Mouse (Mus musculus) retina, postnatal 7 days (tissue): ENCODE measurements around the gene Map10.

ENCODE experiments used
- DNase-seq: peaks from one replicate; pipeline ENCODE4 v3.0.0-alpha.2; 2012; ENCODE audit warnings: low read depth, low spot score

Gene Map10

DNA sequence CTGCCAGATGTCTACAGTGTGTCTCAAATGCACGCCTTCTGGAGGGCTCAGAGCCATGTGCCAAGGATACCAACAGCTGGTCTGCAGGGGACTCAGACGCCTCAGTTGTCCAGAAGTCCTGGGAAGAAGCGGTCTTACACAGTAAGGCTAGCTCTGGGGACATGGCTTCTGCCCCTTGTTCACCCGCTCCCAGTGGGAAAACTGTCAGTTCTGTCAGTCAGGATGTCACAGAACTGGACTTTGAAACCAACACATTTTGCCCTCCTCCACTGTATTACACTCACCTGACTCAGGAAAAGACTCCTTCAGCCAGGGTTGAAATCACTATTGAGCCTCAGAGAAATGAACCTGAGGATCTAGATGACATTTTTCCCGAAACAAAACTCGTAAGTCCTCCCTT, 802 bp downstream of the Map10 start:
- no peak for DNase-seq

DNA sequence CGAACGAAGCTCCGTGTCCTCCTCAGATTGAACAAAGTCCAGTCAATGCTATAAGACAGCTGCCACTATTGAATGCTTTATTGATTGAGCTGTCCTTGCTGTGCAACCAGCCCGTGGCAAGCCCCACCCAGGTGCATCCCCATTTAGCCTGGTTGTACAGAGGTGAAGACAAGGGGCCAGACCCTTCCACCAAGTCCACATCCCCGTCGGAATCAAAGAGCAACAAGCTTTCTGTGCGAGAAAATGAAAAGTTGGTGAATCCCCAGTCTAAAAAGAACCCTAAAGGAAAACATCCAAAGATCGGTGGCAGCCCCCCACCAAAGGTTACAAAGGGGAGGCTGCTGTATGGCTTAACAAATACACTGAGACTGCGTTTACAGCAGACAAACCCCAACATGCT, 1.3 kb downstream of the Map10 start:
- DNase-seq: no peak

DNA sequence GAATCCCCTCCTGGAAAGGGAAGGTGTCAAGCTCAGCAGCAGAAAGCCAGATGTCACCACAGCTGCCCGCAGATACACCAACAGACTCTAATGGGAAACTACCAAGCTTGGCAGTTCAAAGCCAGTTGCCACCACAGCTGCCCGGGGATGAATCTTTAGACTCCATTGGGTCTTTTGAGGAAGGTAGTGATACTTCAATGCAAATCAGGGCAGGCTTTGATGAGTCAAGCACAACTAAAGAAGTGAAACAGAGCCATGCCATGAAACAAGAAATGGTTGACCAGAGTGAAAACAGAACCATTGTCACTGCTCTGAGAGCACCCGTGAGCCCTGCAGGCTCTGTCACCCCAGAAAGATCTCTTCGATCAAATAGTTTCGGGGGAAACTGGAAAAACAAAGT, 1.8 kb downstream of the Map10 start:
- no peak for DNase-seq

DNA sequence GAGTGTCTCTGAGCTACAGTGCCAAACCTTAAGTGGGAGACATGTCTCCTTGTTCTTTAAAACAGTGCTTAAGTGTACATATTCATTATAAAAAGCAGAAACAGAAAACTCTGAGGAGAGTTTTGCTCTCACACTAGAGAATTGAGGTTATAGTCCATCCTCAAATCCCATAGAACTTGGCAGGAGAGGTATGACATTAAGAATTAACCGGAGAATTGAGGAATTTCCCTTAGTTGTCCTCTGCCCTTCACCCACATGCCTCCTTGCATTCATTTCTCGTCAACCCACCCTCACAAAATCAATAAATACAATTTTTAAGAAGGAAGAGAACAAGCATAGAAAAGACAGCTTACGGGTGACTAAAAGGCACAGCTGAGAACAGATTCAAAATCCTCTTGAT, 6.2 kb downstream of the Map10 start:
- DNase-seq: no peak

DNA sequence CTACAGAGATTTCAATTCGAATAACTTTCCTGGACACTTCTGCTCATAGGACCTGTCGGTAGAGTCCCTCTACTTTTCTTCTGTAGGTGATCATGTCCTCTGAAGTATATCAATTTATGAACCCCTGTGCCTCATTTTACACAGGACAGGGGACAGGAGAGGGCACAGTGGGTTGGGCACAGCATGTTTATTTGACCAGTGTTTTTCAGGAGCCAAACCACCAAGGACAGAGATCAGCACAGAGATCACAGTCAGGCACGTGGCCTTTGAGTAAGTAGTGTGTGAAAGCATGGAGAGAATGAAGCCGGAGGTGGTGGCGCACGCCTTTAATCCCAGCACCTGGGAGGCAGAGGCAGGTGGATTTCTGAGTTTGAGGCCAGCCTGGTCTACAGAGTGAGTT, 7.9 kb downstream of the Map10 start:
- no peak for DNase-seq

DNA sequence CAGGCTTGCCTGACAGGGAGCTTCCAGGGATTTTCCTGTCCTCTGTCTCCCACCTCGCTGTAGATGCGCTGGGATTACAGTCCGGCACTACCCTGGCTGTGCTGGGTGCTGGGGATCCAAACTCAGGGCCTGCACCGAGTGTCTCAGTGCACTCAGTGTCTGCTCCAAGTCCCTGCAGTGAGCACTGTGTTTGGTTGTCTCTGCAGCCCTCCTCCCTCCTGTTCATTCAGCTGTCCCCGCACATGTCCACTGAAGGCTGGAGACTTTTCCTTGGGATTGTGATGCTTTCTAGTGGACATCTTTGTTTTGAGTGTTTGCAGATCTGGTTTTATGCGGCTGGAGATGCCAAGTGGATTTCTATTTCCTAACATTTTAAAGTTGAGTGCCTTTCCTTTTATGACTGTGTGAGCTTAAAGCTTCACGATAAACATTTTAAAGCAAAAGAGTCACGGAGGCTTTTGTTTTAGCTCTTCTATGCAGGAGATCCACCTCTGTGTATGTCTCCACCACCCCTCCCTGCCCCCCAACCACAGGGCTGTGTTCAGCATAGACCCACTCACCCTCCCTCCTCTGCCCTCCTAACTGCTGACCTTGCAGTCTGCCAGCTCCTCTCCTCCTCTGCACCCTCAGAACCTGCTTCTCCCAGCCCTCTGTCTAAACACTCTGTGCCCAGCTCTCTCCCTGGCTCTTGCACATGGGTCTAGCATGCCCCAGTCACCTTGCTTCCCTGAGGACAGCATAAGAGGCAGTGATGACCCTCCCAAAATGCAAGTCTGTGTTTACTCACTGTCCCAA, 9.4 kb downstream of the Map10 start:
- no peak for DNase-seq

DNA sequence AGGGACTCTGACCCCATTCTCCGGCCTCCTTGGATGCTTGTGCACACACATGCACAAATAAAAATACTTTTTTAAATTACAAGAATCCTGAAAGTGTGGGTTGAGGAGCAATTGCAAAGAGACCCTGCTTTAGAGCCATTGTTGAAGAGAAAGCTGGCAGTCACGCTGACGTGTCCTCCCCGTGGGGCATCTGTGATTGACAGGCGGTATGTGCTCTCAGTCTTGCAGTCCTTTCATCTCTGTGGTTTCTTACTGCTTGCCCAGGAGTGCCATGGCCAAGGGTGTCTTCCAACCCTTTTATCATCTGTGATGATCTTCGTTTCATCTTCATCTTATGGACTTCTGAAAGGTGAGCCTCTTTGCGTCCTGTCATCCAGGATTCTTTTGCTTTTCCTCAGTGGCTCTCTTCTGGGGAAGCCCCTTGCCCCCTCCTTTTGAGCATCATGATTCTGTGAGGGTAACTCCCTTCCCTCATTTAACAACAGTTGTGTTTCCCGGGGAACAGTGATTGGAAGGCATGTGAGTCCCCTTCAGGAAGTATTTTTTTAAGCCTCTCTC, 11.3 kb downstream of the Map10 start:
- DNase-seq: no peak

DNA sequence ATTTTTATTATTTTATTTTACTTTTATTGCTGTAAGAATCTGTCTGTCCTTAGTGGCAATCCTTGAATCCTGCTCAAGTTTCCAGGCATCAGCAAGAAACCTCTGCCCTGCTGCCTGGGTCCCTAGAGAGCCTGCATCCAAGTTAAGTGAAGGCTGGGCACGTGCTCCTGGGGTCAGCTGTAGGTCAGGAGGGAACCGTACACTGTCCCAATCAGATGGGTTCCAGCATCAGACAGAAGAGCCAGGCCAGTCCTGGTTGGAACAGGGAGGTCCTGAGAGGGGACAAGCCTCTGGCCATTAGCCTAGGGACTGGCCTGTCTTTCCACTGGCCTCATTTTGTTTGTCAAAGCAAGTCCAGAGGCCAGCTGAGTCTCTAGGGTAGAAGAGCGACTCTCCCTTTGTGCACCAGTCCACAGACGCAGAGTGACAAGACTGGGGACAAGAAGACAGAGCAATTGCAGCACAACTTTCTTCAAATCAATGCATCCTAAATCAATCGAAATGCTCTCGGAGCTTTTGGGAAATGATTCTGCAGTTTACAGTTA, 15.7 kb downstream of the Map10 start:
- DNase-seq: no peak

DNA sequence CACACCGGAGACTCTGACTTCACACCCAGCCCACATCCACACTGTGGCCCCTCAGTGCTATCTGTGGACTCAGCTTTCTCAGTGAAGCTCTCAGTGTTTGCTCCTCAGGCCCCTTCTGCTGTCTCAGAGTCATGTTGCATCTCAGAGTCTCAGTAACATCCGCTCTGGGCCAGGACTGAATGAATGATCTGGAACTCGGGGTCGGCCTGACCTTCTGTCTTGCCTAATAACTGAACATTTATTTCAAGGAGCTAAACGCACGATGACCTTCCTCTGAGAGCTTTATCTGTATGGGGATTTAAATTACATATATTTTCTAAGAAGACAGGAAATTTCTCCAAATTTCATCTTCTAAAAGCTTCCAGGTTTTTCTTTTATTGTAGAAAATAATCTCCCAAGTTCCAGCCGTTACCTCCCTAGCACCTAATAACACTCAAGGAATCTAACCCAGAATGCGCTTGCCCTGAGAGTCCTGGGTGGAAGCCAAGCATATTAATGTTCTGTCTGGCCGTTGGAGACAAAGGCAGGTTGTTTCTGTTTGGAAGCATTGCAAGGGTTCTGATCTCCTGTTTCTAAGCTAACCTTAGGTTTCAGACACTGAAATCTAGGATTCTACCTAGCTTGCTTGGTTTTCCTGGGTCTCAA, 16.7 kb downstream of the Map10 start:
- DNase-seq: no peak

DNA sequence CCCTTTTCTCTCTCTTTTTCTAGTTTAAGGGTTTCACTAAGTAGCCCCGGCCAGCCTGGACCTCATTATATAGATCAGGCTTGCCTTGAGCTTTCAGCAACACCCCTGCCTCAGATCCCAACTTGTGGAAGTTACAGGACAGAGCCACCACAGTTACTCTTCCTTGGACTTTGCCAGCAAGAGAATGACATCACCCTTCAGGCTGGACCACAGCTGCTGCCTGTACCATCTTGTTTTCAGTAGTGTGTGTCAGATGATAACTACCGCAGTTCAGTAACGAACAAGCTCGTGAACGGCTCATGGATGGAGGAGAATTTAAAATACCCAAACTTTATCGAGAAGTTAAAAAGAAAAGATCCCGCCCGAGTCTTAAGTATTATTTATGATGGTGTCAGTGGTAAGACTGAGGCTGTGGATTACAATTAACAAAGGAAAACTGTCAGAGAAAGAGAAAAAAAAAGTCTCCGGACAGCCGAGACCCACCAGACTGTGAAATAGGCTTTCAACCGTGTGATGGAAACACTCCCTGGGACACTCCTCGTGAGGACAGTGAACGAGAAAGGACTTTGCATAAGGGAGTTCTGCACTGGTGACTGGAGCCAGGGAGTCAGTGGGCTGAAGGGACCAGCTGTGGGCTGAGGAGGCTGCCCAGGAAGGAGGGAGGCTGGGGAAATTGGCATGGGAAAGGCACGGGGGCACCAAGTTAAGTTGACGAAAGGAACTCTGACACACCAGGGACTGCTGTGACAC, 20.7 kb downstream of the Map10 start:
- DNase-seq: no peak

DNA sequence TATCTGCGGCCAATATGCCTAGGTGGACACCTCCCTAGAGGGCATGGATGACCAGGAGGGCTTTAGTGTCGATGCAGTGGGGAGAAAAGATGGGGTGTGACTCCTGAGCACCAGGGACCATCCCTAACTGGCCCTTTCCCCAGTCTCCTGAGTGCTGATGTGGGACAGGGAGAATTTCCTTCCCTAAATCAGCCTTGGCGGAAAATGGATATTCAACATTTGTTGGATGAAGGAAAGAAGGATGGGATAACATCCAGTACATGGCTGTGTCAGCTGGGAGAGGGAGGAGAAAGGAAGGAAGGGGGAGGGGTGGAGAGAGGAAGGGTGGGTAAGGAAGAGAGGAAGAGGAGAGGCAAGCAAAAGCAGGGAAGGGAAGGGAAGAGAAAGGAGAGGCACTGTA, 21.3 kb downstream of the Map10 start:
- DNase-seq: no peak

DNA sequence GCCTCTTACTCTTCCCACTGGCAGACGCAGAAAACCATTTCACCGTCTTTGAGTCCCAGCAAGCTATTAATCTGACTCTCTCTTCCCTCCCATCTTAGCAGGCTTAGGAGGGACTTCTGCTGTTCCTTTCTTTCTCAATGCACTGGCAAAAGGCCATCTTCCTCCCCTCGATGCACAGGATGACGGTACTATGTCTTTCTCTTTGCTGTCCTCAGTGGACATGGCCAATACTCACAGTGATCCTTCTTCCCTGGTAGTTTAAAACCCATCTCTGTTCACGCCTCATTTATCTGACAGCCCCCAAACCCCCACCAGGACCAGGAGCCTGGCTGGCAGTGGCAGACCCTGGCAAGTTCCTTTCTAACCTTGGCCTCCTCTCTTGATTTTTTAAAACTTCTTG, 22.8 kb downstream of the Map10 start:
- DNase-seq: no peak

DNA sequence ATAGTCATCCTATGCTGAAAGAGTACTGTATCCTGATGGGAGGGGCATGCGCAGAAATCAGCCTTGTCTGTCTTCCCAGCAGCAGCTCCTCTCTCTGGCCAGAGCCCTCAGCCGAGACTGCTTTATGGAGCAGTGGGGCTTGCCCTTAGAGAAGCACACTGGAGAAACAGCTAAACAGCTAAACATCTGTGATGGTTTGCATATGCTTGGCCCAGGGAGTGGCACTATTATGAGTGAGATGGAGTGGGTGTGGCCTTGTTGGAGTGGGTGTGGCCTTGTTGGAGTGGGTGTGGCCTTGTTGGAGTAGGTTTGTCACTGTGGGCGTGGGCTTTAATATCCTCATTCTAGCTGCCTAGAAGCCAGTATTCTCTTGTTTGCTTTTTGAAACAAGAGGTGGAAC, 23.6 kb downstream of the Map10 start:
- DNase-seq: no peak

DNA sequence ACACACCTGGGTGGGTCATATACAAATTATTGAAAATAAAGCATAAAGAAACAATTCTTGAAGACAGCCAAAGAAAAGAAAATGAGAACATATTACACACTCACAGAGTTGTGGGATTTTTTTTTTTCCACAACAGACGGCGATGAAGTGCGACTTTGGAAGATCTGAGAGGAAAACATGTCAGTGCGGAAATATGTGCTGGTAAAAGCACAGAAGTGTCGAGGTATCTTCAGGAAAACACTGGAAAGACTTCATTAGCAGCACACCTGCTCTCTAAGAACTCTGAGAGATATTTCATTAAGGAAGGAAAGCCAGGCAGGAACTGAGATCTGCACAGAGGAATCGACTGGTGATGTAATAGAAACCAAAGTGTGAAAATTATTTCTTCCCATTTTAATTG, 26.3 kb downstream of the Map10 start:
- DNase-seq: no peak

DNA sequence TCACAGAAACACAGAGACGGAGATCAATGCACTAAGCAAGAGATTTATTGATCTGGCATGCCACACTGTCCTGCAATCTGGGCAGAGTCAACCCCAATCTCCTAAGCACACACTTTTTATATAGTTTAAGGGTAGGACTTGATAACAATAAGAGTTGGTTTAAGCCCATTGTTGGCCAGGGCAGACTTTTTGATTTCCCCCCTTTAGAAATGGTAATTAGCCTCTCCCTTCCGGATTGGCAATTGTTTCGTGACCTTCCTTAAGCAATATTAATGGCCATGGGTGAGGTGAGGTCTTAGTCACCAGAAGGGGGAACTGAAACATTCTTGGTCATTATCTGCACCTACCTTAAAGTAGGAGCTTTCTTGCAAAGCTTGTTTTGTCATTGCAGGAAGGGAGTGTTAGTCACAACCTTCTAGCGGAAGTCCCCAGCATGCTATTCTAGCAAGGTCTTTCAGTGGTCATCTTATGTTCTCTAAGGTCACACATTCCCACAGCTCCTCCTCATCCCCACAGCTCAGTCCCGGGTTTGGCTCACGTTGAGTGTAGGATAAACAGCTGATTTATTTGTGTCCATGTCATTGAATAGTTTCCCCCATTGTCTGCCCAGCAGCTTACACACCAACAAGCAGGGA, 29.9 kb downstream of the Map10 start:
- no peak for DNase-seq

DNA sequence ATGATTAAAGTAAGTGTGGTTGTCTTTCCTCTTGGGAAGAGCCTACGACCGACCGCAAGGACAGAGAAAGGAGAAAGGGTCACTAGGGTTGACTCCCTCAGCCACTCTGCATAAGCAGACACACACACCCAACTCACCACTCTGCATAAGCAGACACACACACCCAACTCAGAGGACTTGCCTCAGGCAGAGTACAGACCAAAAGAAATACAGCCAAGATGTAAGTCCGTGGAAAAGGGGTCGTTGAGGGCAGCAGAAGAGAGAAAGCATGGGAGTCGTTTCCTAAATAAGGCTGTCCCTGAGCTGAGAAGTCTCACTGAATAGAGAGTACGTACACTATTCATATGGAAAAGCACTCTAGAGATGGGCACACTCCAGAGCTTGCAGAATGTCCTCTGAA, 30.8 kb downstream of the Map10 start:
- no peak for DNase-seq

DNA sequence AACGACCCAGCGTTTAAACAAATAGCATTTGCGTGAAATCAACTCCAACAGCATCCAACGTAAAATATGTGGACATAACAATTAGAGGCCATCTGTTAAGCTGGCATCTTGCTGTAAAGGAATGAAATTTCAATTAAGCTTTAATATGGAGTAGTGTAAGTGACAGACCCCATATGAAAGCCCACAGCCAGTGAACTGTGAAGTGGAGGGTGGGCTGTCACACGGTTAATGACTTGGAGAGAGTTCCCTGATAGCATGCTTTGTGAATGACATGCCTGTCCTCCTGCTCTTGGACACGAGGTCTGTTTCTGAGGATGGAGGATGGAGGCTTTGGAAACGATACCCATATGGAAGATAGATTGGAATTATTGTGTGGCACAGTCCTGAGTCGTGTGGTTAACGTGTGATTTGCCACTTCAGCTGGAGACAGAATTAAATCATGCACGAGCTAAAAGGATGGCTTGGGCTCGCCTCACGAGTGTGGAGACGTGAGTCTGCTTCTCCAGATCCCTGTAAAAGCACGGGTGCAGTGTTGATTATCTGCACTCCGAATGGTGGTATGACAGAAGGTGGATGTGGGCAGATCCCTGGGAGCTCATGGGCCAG, 33.4 kb downstream of the Map10 start:
- DNase-seq: no peak

DNA sequence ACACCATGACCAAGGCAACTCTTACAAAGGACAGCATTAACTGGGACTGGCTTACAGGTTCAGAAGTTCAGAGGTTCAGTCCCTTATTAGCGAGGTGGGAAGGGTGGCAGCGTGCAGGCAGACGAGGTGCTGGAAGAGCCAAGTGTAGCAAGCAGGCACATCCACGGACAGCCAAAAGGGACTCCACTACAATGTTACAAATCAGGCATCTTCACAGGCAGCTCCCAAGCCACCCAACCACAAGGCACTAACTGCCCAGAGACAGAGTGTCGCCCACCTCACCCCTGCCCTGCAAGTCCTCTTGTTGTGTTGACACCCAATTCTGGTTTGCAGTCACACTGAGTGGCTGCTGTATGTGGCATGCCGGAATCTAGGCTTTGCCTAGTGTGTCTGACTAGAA, 34.8 kb downstream of the Map10 start:
- no peak for DNase-seq

DNA sequence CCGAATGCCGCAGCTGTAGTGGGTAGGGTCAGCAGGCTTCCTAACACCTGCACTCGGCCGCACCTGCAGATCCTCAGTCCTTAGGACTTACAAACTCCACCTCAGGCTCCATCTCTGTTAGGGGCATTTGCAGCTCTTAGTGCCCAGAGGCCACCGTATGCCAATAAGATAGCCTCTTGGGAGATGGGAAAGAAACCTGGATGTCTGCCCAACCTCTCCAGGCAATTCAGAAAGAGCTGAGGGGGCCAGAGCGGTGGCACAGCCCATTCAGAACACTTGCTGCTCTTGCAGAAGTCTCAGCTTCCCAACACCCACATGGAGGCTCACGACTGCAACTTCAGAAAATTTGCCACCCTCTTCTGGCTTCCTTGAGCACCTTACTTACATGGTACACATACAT, 36.2 kb downstream of the Map10 start:
- no peak for DNase-seq

DNA sequence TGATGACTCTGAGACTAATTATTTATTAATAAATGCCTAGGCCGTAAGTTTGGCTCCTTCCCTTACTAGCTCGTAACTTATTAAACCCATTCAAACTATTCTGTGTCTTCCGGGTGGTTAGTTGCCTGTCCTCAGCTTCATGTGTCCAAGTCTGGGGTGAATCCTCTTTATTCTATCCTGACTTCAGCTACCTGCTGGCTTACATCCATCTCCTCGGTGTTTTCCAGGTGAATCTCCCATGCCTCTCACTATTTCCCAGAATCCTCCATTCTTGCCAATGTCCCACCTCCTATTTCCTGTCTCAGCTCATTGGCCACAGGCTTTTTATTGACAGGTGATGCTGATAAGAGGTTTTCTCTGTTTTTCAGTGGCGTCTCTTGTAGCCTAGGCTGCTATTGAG, 39.6 kb downstream of the Map10 start:
- no peak for DNase-seq

DNA sequence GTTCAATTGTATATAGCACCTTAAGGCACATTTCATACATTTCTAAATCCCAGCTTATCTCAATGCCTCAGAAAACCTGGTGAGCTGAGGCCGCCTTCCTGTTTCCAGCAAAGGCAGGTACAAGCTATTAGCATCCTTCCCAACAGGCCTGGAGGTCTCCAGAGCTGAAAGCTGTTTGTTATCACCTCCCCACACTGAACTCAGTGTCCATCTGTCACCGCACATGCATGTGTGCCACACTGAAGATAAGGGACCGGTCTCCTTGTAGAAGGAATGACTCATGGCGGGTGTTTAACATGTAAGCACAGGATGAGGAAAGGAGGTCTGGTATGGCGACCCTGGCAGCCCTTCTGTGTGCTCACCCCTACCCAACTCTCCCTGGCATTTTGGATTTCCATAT, 41.9 kb downstream of the Map10 start:
- no peak for DNase-seq
